Mouse (Mus musculus) spleen, adult 2 months (tissue): ENCODE data around the gene Prrt1.

Experiments used
- CTCF ChIP-seq: fragments of 200-500 bp; IDR thresholded peaks from 2 replicates; pipeline ENCODE4 v1.5.1; 2011; ENCODE audit warnings: mild to moderate bottlenecking, inconsistent platforms; ENCODE audit not compliant: insufficient read depth, insufficient read length, insufficient replicate concordance; ENCODE audit errors: extremely low read depth
- POLR2A ChIP-seq: fragments of 200-500 bp; IDR thresholded peaks from 2 replicates; pipeline ENCODE4 v1.6.1; 2011; ENCODE audit warnings: low read depth, low read length, inconsistent platforms

GRCm38 (mm10) chr17:34589681-34590101 lies 39.6 kb upstream of the Prrt1 start, which contains the start of gene Gpsm3:
- TF ChIP-seq POLR2A (peak; percentile 52; the same call in 1 of the 2 replicates), CTCF (no peak)
